In the genomic region with DNA sequence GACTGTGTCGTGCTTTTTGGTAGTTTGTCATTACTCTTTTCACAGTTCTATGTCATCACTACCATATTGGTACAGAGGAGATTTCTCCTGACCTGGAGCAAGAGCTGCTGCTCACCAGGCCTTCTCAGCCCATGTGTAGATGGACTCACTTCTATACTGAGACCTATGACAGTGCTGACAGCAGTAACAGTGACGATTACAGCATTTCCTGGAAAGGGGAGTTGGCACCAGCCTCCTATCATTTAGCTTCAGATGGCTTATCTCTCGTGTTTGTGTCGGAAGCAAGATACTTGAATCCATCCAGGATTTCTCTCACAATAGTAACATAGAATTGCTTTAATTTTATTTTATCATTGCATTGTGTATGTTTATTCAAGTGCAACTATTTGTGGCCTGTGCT, we compare ENCODE assay signal across 10 mouse cellular contexts.
"Had no signal": no experiment of that assay in that cellular context is flagged by ENCODE, and none has a peak within 500 bp of the region (broad histone marks: within the 10 kb centered on the region; RNA-seq: fewer than 3 reads in every experiment).

No protein-coding gene starts in this region.

- H3K27me3 ChIP-seq: intestine, embryonic 15.5 days; limb, embryonic 12.5 days; lung, embryonic 15.5 days; midbrain, embryonic 13.5 days had no signal

- H3K36me3 ChIP-seq: intestine, embryonic 15.5 days had no signal

- H3K9ac ChIP-seq: intestine, embryonic 15.5 days; limb, embryonic 12.5 days; lung, embryonic 15.5 days; midbrain, embryonic 13.5 days had no signal

- H3K4me3 ChIP-seq: intestine, embryonic 15.5 days; limb, embryonic 12.5 days; lung, embryonic 15.5 days; midbrain, embryonic 13.5 days had no signal

- H3K4me2 ChIP-seq: intestine, embryonic 15.5 days; limb, embryonic 12.5 days; lung, embryonic 15.5 days; midbrain, embryonic 13.5 days had no signal

- H3K27ac ChIP-seq: intestine, embryonic 15.5 days; limb, embryonic 12.5 days; lung, embryonic 15.5 days; macrophage; midbrain, embryonic 13.5 days had no signal

- ATAC-seq: intestine, embryonic 15.5 days; midbrain, embryonic 13.5 days had no signal

- DNase-seq: kidney, adult 18-20 months; kidney, postnatal 25 days; lung, postnatal 14 days; right cerebral cortex, postnatal 14 days; thymus, postnatal 36 days had no signal

- H3K9me3 ChIP-seq: intestine, embryonic 15.5 days; limb, embryonic 12.5 days; lung, embryonic 15.5 days; midbrain, embryonic 13.5 days had no signal

- H3K4me1 ChIP-seq: intestine, embryonic 15.5 days; limb, embryonic 12.5 days; lung, embryonic 15.5 days; midbrain, embryonic 13.5 days had no signal
